Mouse (Mus musculus): ENCODE data around the gene Bdkrb1.

Gene Bdkrb1

GRCm38 (mm10) chr12:105597135-105597534 is 5.8 kb upstream of the Bdkrb1 start:
- in situ Hi-C loops (cut with MboI; ENCODE audit: low sequenced_read_pairs): no loop called here

GRCm38 (mm10) chr12:105598503-105598902 is 4.4 kb upstream of the Bdkrb1 start:
- in situ Hi-C loops (cut with MboI; ENCODE audit: low sequenced_read_pairs): no loop called here

- in situ Hi-C loops (cut with MboI; ENCODE audit: low sequenced_read_pairs): no loop called here
Observed at GRCm38 (mm10) chr12:105599098-105599497, 3.8 kb upstream of the Bdkrb1 start.

GRCm38 (mm10) chr12:105601586-105601985 is 1.3 kb upstream of the Bdkrb1 start:
- in situ Hi-C loops (cut with MboI; ENCODE audit: low sequenced_read_pairs): no loop called here

GRCm38 (mm10) chr12:105603904-105604303 is 1.0 kb downstream of the Bdkrb1 start:
- in situ Hi-C loops (cut with MboI; ENCODE audit: low sequenced_read_pairs): no loop called here

- in situ Hi-C loops (cut with MboI; ENCODE audit: low sequenced_read_pairs): no loop called here
Observed at GRCm38 (mm10) chr12:105605212-105605611, 2.3 kb downstream of the Bdkrb1 start.

GRCm38 (mm10) chr12:105606881-105607280 is 4.0 kb downstream of the Bdkrb1 start:
- in situ Hi-C loops (cut with MboI; ENCODE audit: low sequenced_read_pairs): no loop called here

- in situ Hi-C loops (cut with MboI; ENCODE audit: low sequenced_read_pairs): no loop called here
Observed at GRCm38 (mm10) chr12:105611045-105611444, 8.2 kb downstream of the Bdkrb1 start.

GRCm38 (mm10) chr12:105611748-105612147 is 8.9 kb downstream of the Bdkrb1 start:
- in situ Hi-C loops (cut with MboI; ENCODE audit: low sequenced_read_pairs): no loop called here

GRCm38 (mm10) chr12:105613559-105613958 is 10.7 kb downstream of the Bdkrb1 start:
- in situ Hi-C loops (cut with MboI; ENCODE audit: low sequenced_read_pairs): no loop called here

GRCm38 (mm10) chr12:105622048-105622447 is 19.2 kb downstream of the Bdkrb1 start:
- in situ Hi-C loops (cut with MboI; ENCODE audit: low sequenced_read_pairs): no loop called here

- in situ Hi-C loops (cut with MboI; ENCODE audit: low sequenced_read_pairs): no loop called here
Observed at GRCm38 (mm10) chr12:105622981-105623539, 20.2 kb downstream of the Bdkrb1 start.

- in situ Hi-C loops (cut with MboI; ENCODE audit: low sequenced_read_pairs): no loop called here
Observed at GRCm38 (mm10) chr12:105625798-105626197, 22.9 kb downstream of the Bdkrb1 start.

GRCm38 (mm10) chr12:105634374-105635067 is 31.6 kb downstream of the Bdkrb1 start:
- in situ Hi-C loops (cut with MboI; ENCODE audit: low sequenced_read_pairs): no loop called here

GRCm38 (mm10) chr12:105636551-105636950 is 33.7 kb downstream of the Bdkrb1 start:
- in situ Hi-C loops (cut with MboI; ENCODE audit: low sequenced_read_pairs): no loop called here

GRCm38 (mm10) chr12:105637554-105637953 is 34.7 kb downstream of the Bdkrb1 start:
- in situ Hi-C loops (cut with MboI; ENCODE audit: low sequenced_read_pairs): no loop called here

- in situ Hi-C loops (cut with MboI; ENCODE audit: low sequenced_read_pairs): no loop called here
Observed at GRCm38 (mm10) chr12:105642770-105643321, 40.0 kb downstream of the Bdkrb1 start.

Data from CH12F3 (cell line).